Comparison of ENCODE assay signal across 8 mouse cellular contexts in genomic region chr8:94899262-94899661, GRCm38 (mm10). TPM values are rescaled to one million over a fixed set of nuclear protein-coding genes. Genes with fewer than 3 reads are reported as not detected.
DNase-seq lines count a peak whose midpoint lies in the region; ATAC-seq and TF ChIP-seq lines count a peak whose summit lies in the region.

No protein-coding gene starts in this region.

- ATAC-seq in kidney, embryonic 15.5 days (replicated peaks; ENCODE audit: low FRiP score), result peak; percentile 65
- ATAC-seq in hindbrain, embryonic 12.5 days (ENCODE audit: low FRiP score), result no peak
- ATAC-seq in liver, postnatal 0 days, result peak; percentile 98

- peaks cover 52% of the 10 kb centered on the region for H3K4me1 ChIP-seq in kidney, embryonic 15.5 days
- H3K4me1 ChIP-seq in hindbrain, embryonic 12.5 days, result peaks cover 15% of the 10 kb centered on the region
- peaks cover 38% of the 10 kb centered on the region for H3K4me1 ChIP-seq in liver, postnatal 0 days (ENCODE audit: insufficient read depth)

- H3K9me3 ChIP-seq in kidney, embryonic 15.5 days (replicated peaks), result no peaks in the 10 kb centered on the region
- no peaks in the 10 kb centered on the region for H3K9me3 ChIP-seq in hindbrain, embryonic 12.5 days (replicated peaks)
- H3K9me3 ChIP-seq in liver, postnatal 0 days (ENCODE audit: low read length), result no peaks in the 10 kb centered on the region

- H3K4me2 ChIP-seq in kidney, embryonic 15.5 days, result peak overlapping the region; percentile 55
- H3K4me2 ChIP-seq in hindbrain, embryonic 12.5 days (replicated peaks), result peak overlapping the region; percentile 13
- peak overlapping the region; percentile 65 for H3K4me2 ChIP-seq in liver, postnatal 0 days (ENCODE audit: low read depth, low read length)

- peaks cover 16% of the 10 kb centered on the region for H3K36me3 ChIP-seq in kidney, embryonic 15.5 days
- no peaks in the 10 kb centered on the region for H3K36me3 ChIP-seq in hindbrain, embryonic 12.5 days
- H3K36me3 ChIP-seq in liver, postnatal 0 days (replicated peaks; ENCODE audit: insufficient read depth, low read length), result no peaks in the 10 kb centered on the region

- no peak for DNase-seq in kidney, adult 18-20 months
- DNase-seq in liver, postnatal 0 days, result peak; percentile 89
- DNase-seq in spleen, postnatal 36 days (ENCODE audit: low spot score in 2 of 2), result peak; percentile 62 to 73
- no peak for DNase-seq in right cerebral cortex, postnatal 14 days
- no peak for DNase-seq in B cell, adult 2 months
- DNase-seq in frontal cortex, postnatal 25 days (ENCODE audit: low spot score in 2 of 2), result no peak

- H3K27me3 ChIP-seq in kidney, embryonic 15.5 days, result no peaks in the 10 kb centered on the region
- no peaks in the 10 kb centered on the region for H3K27me3 ChIP-seq in hindbrain, embryonic 12.5 days
- H3K27me3 ChIP-seq in liver, postnatal 0 days (ENCODE audit: insufficient read depth, low read length), result no peaks in the 10 kb centered on the region

- WGBS in kidney, embryonic 15.5 days, result 9% methylated on average over 11 of the region's 11 CpGs
- 7% methylated on average over 11 of the region's 11 CpGs for WGBS in hindbrain, embryonic 12.5 days
- WGBS in liver, postnatal 0 days (ENCODE audit: insufficient replicate concordance), result 27% methylated on average over 11 of the region's 11 CpGs

- TF ChIP-seq EP300 in liver, postnatal 0 days (IDR thresholded peaks at IDR 0.05; ENCODE audit: low read depth), result peak; percentile 86

- no peak for TF ChIP-seq CTCF in liver, postnatal 0 days (IDR thresholded peaks at IDR 0.05; ENCODE audit: low read depth)

- peak overlapping the region; percentile 11; the same call in 1 of the 2 replicates for H3K9ac ChIP-seq in kidney, embryonic 15.5 days
- no peak overlapping the region for H3K9ac ChIP-seq in hindbrain, embryonic 12.5 days
- H3K9ac ChIP-seq in liver, postnatal 0 days (replicated peaks), result peak overlapping the region; percentile 66

- H3K27ac ChIP-seq in kidney, embryonic 15.5 days, result no peak overlapping the region
- H3K27ac ChIP-seq in hindbrain, embryonic 12.5 days, result no peak overlapping the region
- peak overlapping the region; percentile 96 for H3K27ac ChIP-seq in liver, postnatal 0 days (ENCODE audit: low read depth)

- H3K4me3 ChIP-seq in kidney, embryonic 15.5 days (replicated peaks), result peak overlapping the region; percentile 27
- H3K4me3 ChIP-seq in hindbrain, embryonic 12.5 days, result no peak overlapping the region
- peak overlapping the region; percentile 26; the same call in 1 of the 2 replicates for H3K4me3 ChIP-seq in liver, postnatal 0 days (ENCODE audit: low read depth, low read length)

RNA-seq across cellular contexts. Expression of gene Ccdc102a, which starts 18.6 kb away (rescaled TPM):
- 21.6 and 24.1 TPM in 2 replicates for polyA plus RNA-seq in kidney, embryonic 15.5 days (2015; fragmentation: Nextera tagmentation; extraction: Ambion mirVana)
- polyA plus RNA-seq in hindbrain, embryonic 12.5 days (2016; fragmentation: Nextera tagmentation; extraction: Ambion mirVana), result 30.8 and 30.9 TPM in 2 replicates
- polyA plus RNA-seq in liver, postnatal 0 days (2015; fragmentation: Nextera tagmentation; extraction: Ambion mirVana), result 1.3 and 1.5 TPM in 2 replicates

RNA-seq across cellular contexts. Expression of gene Dok4, which starts 23.1 kb away (rescaled TPM):
- polyA plus RNA-seq in kidney, embryonic 15.5 days (2015; fragmentation: Nextera tagmentation; extraction: Ambion mirVana), result 27.0 and 32.8 TPM in 2 replicates
- 28.4 and 29.9 TPM in 2 replicates for polyA plus RNA-seq in hindbrain, embryonic 12.5 days (2016; fragmentation: Nextera tagmentation; extraction: Ambion mirVana)
- polyA plus RNA-seq in liver, postnatal 0 days (2015; fragmentation: Nextera tagmentation; extraction: Ambion mirVana), result 3.5 and 4.5 TPM in 2 replicates

RNA-seq across cellular contexts. Expression of gene Adgrg5, which starts 24.2 kb away (rescaled TPM):
- 0.05 and 0.13 TPM in 2 replicates for polyA plus RNA-seq in kidney, embryonic 15.5 days (2015; fragmentation: Nextera tagmentation; extraction: Ambion mirVana)
- 0.12 TPM in 1 of 2 replicates, not detected in the other for polyA plus RNA-seq in hindbrain, embryonic 12.5 days (2016; fragmentation: Nextera tagmentation; extraction: Ambion mirVana)
- 0.13 and 0.18 TPM in 2 replicates for polyA plus RNA-seq in liver, postnatal 0 days (2015; fragmentation: Nextera tagmentation; extraction: Ambion mirVana)

RNA-seq across cellular contexts. Expression of gene Polr2c, which starts 42.0 kb away (rescaled TPM):
- polyA plus RNA-seq in kidney, embryonic 15.5 days (2015; fragmentation: Nextera tagmentation; extraction: Ambion mirVana), result 155 and 157 TPM in 2 replicates
- 120 and 129 TPM in 2 replicates for polyA plus RNA-seq in hindbrain, embryonic 12.5 days (2016; fragmentation: Nextera tagmentation; extraction: Ambion mirVana)
- 50.6 and 52.1 TPM in 2 replicates for polyA plus RNA-seq in liver, postnatal 0 days (2015; fragmentation: Nextera tagmentation; extraction: Ambion mirVana)

Comparison
In these comparisons a context has a peak if more than half of its experiments do, and no peak if none do; other contexts are left out.
1. H3K4me2 ChIP-seq: peak in every context shown above with its lines; median percentile 65 in liver, postnatal 0 days; 55 in kidney, embryonic 15.5 days; 13 in hindbrain, embryonic 12.5 days.
2. DNase-seq: peak in liver, postnatal 0 days (single experiment) and spleen, postnatal 36 days (2 of 2); none in kidney, adult 18-20 months (single experiment), right cerebral cortex, postnatal 14 days (single experiment), B cell, adult 2 months (0 of 2) and frontal cortex, postnatal 25 days (0 of 2).